Mouse (Mus musculus) splenic B cell, adult 2 months (primary cell): ENCODE data around the gene Uba5.

Experiments used
- DNase-seq: peaks from one replicate; pipeline ENCODE4 v3.0.0-alpha.2; 2011; ENCODE audit warnings: low read depth, low spot score
- H3K27me3 ChIP-seq: 2 replicates; pipeline ENCODE4 v1.6.1; 2012; ENCODE audit warnings: mild to moderate bottlenecking, low read length, moderate library complexity, mixed read lengths; ENCODE audit not compliant: control insufficient read depth, poor library complexity, insufficient read depth, severe bottlenecking
- H3K36me3 ChIP-seq: 2 replicates; pipeline ENCODE4 v1.6.1; 2012; ENCODE audit warnings: mild to moderate bottlenecking, low read length, moderate library complexity, mixed read lengths; ENCODE audit not compliant: control insufficient read depth, poor library complexity, insufficient read depth, severe bottlenecking

Uba5 gene

GRCm38 (mm10) chr9:104062430-104063243 lies at the start of gene Uba5:
TSS of gene Uba5 (minus strand) at chr9:104063134.
- DNase-seq: peak; percentile 8
- Histone ChIP-seq H3K27me3 (no peaks in the 10 kb centered on the region), H3K36me3 (no peaks in the 10 kb centered on the region)

GRCm38 (mm10) chr9:104109151-104109550 lies 46.2 kb upstream of the Uba5 start:
- no peaks in the 10 kb centered on the region for H3K36me3 ChIP-seq
- no peaks in the 10 kb centered on the region for H3K27me3 ChIP-seq
- no peak for DNase-seq

GRCm38 (mm10) chr9:104108571-104109143 lies 45.7 kb upstream of the Uba5 start:
- no peaks in the 10 kb centered on the region for H3K36me3 ChIP-seq
- no peak for DNase-seq

DNA sequence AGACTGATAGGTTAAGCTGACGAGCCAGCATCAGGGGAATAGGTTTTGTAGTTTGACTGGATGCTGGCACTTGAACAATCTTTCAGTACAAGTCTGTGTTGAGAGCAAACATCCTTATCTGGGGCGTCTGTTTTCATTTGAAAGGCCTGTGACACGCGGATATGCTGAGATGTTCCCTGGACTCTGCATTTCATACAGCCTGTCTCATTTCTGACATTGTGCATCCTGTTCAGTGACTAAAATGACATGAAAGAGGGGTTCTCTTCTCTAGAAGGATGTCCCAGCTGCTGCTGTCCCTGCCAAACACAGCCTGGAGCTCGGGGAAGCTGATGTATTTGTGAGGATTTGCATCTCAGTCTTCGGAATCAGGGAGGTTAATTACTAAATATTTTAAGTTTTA lies 44.5 kb upstream of the Uba5 start:
- no peak for DNase-seq
- H3K27me3 ChIP-seq: no peaks in the 10 kb centered on the region
- no peaks in the 10 kb centered on the region for H3K36me3 ChIP-seq

More at GRCm38 (mm10) chr9:104108571-104109143, 45.7 kb upstream of the Uba5 start:
- no peaks in the 10 kb centered on the region for H3K27me3 ChIP-seq

GRCm38 (mm10) chr9:104106930-104107329 lies 44.0 kb upstream of the Uba5 start:
- H3K36me3 ChIP-seq: no peaks in the 10 kb centered on the region
- no peaks in the 10 kb centered on the region for H3K27me3 ChIP-seq
- DNase-seq: no peak

- no peak for DNase-seq
- H3K36me3 ChIP-seq: no peaks in the 10 kb centered on the region
- no peaks in the 10 kb centered on the region for H3K27me3 ChIP-seq
Measured at GRCm38 (mm10) chr9:104104986-104105385, 42.1 kb upstream of the Uba5 start.

DNA sequence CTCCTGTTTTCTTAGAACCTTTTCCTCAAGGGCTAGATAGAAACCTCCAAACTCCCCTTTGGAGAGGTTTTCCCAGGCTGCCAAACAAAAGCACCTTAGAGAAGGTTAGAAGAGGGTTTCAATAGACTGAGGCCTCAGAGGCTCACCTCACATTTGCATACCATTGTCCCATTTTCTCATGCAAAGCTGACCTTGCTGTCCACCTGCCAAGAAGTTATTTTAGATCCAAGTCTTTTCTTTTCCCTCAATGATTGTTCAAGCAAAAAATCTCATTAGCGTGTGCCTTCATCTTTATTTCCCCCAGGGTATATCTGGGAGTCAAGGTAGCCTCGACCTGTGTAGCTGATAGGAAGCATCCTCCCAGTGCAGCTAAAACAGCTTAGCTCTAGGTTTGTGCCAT lies 40.0 kb upstream of the Uba5 start:
- no peak for DNase-seq
- no peaks in the 10 kb centered on the region for H3K27me3 ChIP-seq
- H3K36me3 ChIP-seq: no peaks in the 10 kb centered on the region

GRCm38 (mm10) chr9:104102301-104102700 lies 39.4 kb upstream of the Uba5 start:
- no peaks in the 10 kb centered on the region for H3K36me3 ChIP-seq
- no peaks in the 10 kb centered on the region for H3K27me3 ChIP-seq
- DNase-seq: no peak

- DNase-seq: no peak
- Histone ChIP-seq H3K27me3 (no peaks in the 10 kb centered on the region), H3K36me3 (no peaks in the 10 kb centered on the region)
Measured at GRCm38 (mm10) chr9:104101458-104101857, 38.5 kb upstream of the Uba5 start.

DNA sequence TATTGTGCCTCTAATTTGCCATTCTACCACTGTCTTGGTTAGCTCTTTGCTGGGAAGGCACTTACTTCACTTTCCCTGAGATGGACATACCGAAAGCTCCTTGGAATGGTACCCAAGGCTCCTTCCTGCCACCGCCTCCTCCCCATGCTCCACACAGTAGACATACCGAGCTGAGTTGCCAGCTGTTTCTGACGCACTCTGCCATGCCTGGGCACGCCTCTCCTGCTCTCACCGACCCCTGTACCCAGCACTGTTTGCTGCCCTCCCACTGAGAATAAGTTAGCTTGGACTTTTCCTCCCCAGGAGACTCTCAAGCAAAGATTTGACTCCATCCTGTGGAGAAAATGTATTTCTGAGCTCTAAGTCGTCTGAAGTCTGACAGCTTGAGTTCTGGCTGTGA lies 37.9 kb upstream of the Uba5 start:
- Histone ChIP-seq H3K36me3 (no peaks in the 10 kb centered on the region), H3K27me3 (no peaks in the 10 kb centered on the region)
- DNase-seq: no peak

GRCm38 (mm10) chr9:104099060-104099459 lies 36.1 kb upstream of the Uba5 start:
- peak; percentile 36 for DNase-seq
- no peaks in the 10 kb centered on the region for H3K27me3 ChIP-seq
- no peaks in the 10 kb centered on the region for H3K36me3 ChIP-seq

GRCm38 (mm10) chr9:104098256-104098655 lies 35.3 kb upstream of the Uba5 start:
- peak; percentile 61 for DNase-seq
- no peaks in the 10 kb centered on the region for H3K36me3 ChIP-seq
- no peaks in the 10 kb centered on the region for H3K27me3 ChIP-seq

DNA sequence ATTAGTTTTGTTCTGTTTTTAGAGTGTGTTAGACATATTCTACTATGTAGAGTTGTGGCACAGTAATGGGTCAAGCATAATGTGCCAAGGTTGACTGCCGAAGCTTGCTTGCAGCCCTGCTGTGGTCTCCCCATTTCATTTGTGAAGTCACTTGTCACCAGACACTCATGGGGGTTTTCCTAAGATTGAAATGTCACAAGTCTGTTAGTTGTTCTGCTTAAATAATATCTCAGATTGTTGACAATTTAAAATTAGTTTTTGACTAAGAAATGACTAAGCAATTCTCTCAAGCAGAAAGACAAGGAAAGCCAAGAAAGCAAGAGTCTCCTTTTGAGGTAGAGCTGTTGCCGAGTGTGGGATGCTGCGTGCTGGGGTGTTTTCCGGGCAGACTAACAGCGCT lies 30.0 kb upstream of the Uba5 start:
- H3K27me3 ChIP-seq: no peaks in the 10 kb centered on the region
- peaks cover 2% of the 10 kb centered on the region; the same call in 1 of the 2 replicates for H3K36me3 ChIP-seq
- no peak for DNase-seq

DNA sequence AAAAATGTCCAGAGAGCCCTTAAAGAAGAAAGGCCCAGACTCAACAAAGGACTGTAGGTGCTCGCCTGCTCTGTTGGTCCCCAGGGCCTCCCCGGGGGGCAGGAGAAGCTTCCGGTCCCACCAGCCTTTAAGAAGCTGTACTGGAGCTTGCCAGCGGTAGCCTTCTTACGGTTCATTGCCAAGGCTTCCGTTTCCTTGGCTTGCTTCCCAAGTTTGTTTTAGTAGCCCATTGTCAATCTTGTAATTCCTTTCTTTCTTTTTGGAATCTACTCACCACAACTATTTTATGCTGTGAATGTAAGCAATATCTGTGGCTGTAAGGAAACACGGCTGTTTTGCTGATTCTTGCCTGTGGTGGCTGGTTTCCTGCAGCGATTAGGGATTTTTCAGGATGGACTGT lies 25.6 kb upstream of the Uba5 start:
- Histone ChIP-seq H3K36me3 (peaks cover 5% of the 10 kb centered on the region), H3K27me3 (no peaks in the 10 kb centered on the region)
- DNase-seq: no peak

DNA sequence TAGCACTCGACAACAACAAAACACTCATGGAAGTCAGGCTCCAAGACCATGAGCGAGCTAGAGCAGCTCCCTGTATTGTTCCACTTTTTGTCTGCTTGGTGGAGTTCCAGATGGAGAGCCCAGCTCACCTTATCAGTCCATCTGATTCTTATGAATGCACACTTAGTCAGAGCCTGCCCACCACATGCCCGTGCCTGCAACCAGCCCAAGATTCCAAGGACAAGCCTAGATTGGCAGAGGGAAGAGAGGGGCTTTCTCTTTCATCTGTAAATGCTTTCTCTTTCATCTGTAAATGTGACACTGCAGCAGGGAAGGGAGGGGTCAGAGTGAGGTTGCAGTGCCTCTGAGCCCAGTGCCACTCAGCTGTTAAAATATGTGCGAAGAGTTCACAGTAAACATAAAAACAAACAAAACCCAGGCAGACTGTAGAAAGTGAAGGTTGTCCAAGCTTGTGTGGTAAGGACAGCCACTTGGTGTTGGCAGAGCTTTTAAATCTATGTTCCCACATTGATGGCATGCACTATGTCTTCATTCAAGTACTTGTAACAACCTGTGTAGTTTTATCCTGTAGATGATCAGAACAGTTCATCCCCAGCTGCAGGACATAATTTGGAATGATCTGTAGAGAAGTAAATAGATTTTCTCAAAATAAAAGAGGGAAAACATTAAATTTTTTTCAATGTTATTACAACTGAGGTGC lies 22.9 kb upstream of the Uba5 start:
- DNase-seq: no peak
- Histone ChIP-seq H3K27me3 (no peaks in the 10 kb centered on the region), H3K36me3 (peaks cover 3% of the 10 kb centered on the region; the same call in 1 of the 2 replicates)
